Mouse (Mus musculus): ENCODE results near the gene Cd200r4. TPM values are rescaled to one million over a fixed set of nuclear protein-coding genes. Genes with fewer than 3 reads are reported as not detected.

The Cd200r4 gene
- polyA plus RNA-seq (2014; fragmentation: Illumina TruSeq; extraction: RNeasy Lipid Tissue Mini Kit (QIAGEN cat#74804); ENCODE audit: low read depth, low replicate concordance): 0.65 TPM

GRCm38 (mm10) chr16:44811544-44811943 lies at the start of gene Cd200r4:
Gene Cd200r4, plus strand, starts transcription at chr16:44811733.

GRCm38 (mm10) chr16:44765555-44766319 lies 45.8 kb upstream of the Cd200r4 start, which contains the start of gene Cd200r1:
Gene Cd200r1, plus strand, starts transcription at chr16:44765736.

GRCm38 (mm10) chr16:44866797-44867196 lies 55.3 kb downstream of the Cd200r4 start, which contains the start of gene Cd200r2:
Gene Cd200r2, plus strand, starts transcription at chr16:44867097.

Other genes with a start within 250 kb of the Cd200r4 start
- gene Nepro, start 87.4 kb upstream of the Cd200r4 start, polyA plus RNA-seq (2014; fragmentation: Illumina TruSeq; extraction: RNeasy Lipid Tissue Mini Kit (QIAGEN cat#74804); ENCODE audit: low read depth, low replicate concordance): 6.7 TPM
- 15.0 TPM for gene Gtpbp8, start 65.4 kb upstream of the Cd200r4 start, polyA plus RNA-seq (2014; fragmentation: Illumina TruSeq; extraction: RNeasy Lipid Tissue Mini Kit (QIAGEN cat#74804); ENCODE audit: low read depth, low replicate concordance)
- 3.3 TPM for gene Cd200r1, start 46.0 kb upstream of the Cd200r4 start, polyA plus RNA-seq (2014; fragmentation: Illumina TruSeq; extraction: RNeasy Lipid Tissue Mini Kit (QIAGEN cat#74804); ENCODE audit: low read depth, low replicate concordance)
- not detected for gene Cd200r2, start 55.4 kb downstream of the Cd200r4 start, polyA plus RNA-seq (2014; fragmentation: Illumina TruSeq; extraction: RNeasy Lipid Tissue Mini Kit (QIAGEN cat#74804); ENCODE audit: low read depth, low replicate concordance)
- gene Cd200r3, start 131.9 kb downstream of the Cd200r4 start, polyA plus RNA-seq (2014; fragmentation: Illumina TruSeq; extraction: RNeasy Lipid Tissue Mini Kit (QIAGEN cat#74804); ENCODE audit: low read depth, low replicate concordance): 0.30 TPM

All from adipose tissue, adult 10 weeks (tissue).